Mouse (Mus musculus) lung, postnatal 0 days (tissue): ENCODE measurements around the gene Coro2b. TPM values are rescaled to one million over a fixed set of nuclear protein-coding genes. Genes with fewer than 3 reads are reported as not detected.

Source experiments
- ATAC-seq: fragments of 200-750 bp; cut with Nextera tagmentation; 2 replicates; pipeline ENCODE4 v1.8.0; 2017; ENCODE audit warnings: moderate library complexity
- DNase-seq: peaks from one replicate; pipeline ENCODE4 v3.0.0-alpha.2; 2016; ENCODE audit warnings: low spot score
- H3K27ac ChIP-seq: fragments of 300-500 bp; sonication (generic); 2 replicates; pipeline ENCODE4 v1.5.1; 2014; ENCODE audit warnings: antibody characterized with exemption, mild to moderate bottlenecking, low read length, mixed read lengths
- H3K27me3 ChIP-seq: fragments of 300-500 bp; sonication (generic); replicated peaks from 2 replicates; pipeline ENCODE4 v1.6.1; 2014; ENCODE audit warnings: low read length, mixed read lengths; ENCODE audit not compliant: insufficient read depth
- H3K36me3 ChIP-seq: fragments of 300-500 bp; sonication (generic); 2 replicates; pipeline ENCODE4 v1.6.1; 2014; ENCODE audit warnings: low read length, mixed read lengths; ENCODE audit not compliant: insufficient read depth
- H3K4me1 ChIP-seq: fragments of 300-500 bp; sonication (generic); 2 replicates; pipeline ENCODE4 v1.6.1; 2014; ENCODE audit warnings: antibody characterized with exemption, low read depth, low read length, mixed read lengths; ENCODE audit not compliant: insufficient read depth
- H3K4me2 ChIP-seq: fragments of 300-500 bp; sonication (generic); replicated peaks from 2 replicates; pipeline ENCODE4 v1.6.1; 2014; ENCODE audit warnings: low read depth, mild to moderate bottlenecking, low read length, moderate library complexity, mixed read lengths
- H3K4me3 ChIP-seq: fragments of 300-500 bp; sonication (generic); 2 replicates; pipeline ENCODE4 v1.5.1; 2014; ENCODE audit warnings: low read depth, low read length
- H3K9ac ChIP-seq: fragments of 300-500 bp; sonication (generic); replicated peaks from 2 replicates; pipeline ENCODE4 v1.6.1; 2014; ENCODE audit warnings: low read depth, mild to moderate bottlenecking
- H3K9me3 ChIP-seq: fragments of 300-500 bp; sonication (generic); 2 replicates; pipeline ENCODE4 v1.6.1; 2016; ENCODE audit warnings: low read length, mixed read lengths
- CTCF ChIP-seq: IDR thresholded peaks from 2 replicates; pipeline ENCODE4 v1.5.1; 2016; ENCODE audit warnings: antibody characterized with exemption, mild to moderate bottlenecking
- EP300 ChIP-seq: IDR thresholded peaks from 2 replicates; pipeline ENCODE4 v1.6.1; 2016; ENCODE audit warnings: antibody characterized with exemption, mild to moderate bottlenecking, control low read depth
- WGBS: fragments of 180-500 bp; shearing (Covaris S2); extraction: QIAGEN DNeasy Blood & Tissue Kit; methylation state at CpG from one replicate; pipeline ENCODE4 v1.1.7; 2014; 5-methylcytosine and 5-hydroxymethylcytosine counted together
- polyA plus RNA-seq: library from polyadenylated mRNA; unstranded; fragments of >200 nt; fragmentation: Nextera tagmentation; extraction: Ambion mirVana; gene quantifications from 2 replicates; pipeline ENCODE4 v1.2.1, GENCODE M21; 2015

Gene Coro2b
- polyA plus RNA-seq, 1 experiment from 2014 or later = 15.8 TPM

DNA sequence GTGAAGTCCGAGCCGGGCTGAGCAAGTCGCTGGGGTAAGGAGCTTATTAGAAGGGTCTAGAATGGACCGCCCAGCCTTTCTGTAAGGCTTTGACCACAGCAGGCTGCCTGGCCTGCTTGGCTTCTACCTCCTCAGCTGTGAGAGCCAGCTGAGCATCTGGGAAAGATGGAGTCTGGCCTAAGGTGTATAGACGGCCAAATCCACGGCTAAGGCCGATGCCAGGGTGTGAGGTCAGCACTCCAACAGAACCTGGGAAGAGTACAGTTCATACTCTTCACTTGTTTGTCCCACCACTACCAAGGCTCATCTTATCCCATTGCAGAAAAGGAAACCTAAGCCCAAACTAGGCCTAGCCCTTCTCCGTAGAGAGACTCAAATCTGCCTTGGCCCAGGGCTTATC, 1.3 kb downstream of the Coro2b start:
- H3K9ac ChIP-seq = no peak overlapping the region
- ATAC-seq (no peak), DNase-seq (no peak)
- no peak overlapping the region for H3K27ac ChIP-seq
- peak overlapping the region; percentile 82 for H3K4me2 ChIP-seq
- H3K4me1 ChIP-seq = peaks cover 17% of the 10 kb centered on the region
- H3K27me3 ChIP-seq = no peaks in the 10 kb centered on the region
- TF ChIP-seq EP300 = no peak
- TF ChIP-seq CTCF = no peak
- H3K36me3 ChIP-seq = no peaks in the 10 kb centered on the region
- no peaks in the 10 kb centered on the region for H3K9me3 ChIP-seq
- 66% methylated on average over 8 of the region's 8 CpGs for WGBS
- peak overlapping the region; percentile 64; the same call in 1 of the 2 replicates for H3K4me3 ChIP-seq

DNA sequence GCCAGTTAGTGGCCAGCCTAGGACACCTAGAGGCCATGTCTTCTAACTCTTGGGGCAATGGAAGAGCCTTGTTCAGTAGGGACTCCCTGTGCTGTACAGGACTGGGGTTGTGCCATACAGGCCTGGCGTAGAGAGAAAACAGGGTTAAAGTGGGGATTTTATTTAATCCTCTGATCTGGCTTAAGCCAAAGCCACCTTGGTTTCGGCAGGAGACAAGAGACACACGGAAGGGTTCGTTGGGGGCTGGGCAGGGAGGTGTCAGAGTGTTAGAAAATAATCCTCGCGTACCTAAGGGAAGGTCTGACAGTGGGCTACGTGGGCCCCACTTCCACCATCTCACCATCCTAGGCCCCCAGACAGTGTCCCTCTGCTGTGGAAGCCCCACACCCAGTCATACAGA, 2.2 kb downstream of the Coro2b start:
- ATAC-seq (no peak), DNase-seq (no peak)
- Histone ChIP-seq H3K27ac (no peak overlapping the region), H3K9ac (no peak overlapping the region), H3K4me2 (no peak overlapping the region), H3K4me3 (no peak overlapping the region), H3K4me1 (peaks cover 17% of the 10 kb centered on the region), H3K9me3 (no peaks in the 10 kb centered on the region), H3K27me3 (no peaks in the 10 kb centered on the region), H3K36me3 (no peaks in the 10 kb centered on the region)
- no peak for TF ChIP-seq EP300
- no peak for TF ChIP-seq CTCF
- WGBS = 92% methylated on average over 7 of the region's 7 CpGs

DNA sequence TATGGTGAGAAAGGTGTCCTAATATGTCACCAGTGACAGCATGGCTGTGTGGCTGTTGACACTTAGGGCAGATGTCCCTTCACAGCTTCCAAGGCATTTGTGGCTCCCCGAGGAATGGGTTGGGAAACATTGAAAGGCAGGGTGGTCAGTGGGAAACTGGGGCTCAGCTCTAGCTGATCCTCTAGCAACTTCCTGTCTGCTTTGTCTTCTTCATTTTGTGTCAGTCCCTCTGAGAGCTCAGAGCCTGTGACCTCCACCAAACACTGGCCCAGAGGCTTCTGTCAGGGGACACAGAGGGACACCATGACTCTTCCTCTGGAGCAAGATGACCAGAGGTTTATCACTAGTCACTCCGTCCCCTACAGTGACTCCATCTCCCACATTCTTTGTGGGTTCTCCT, 2.7 kb downstream of the Coro2b start:
- Histone ChIP-seq H3K4me1 (peaks cover 17% of the 10 kb centered on the region), H3K27me3 (no peaks in the 10 kb centered on the region), H3K4me2 (no peak overlapping the region), H3K9ac (no peak overlapping the region), H3K9me3 (no peaks in the 10 kb centered on the region), H3K27ac (no peak overlapping the region), H3K4me3 (no peak overlapping the region), H3K36me3 (no peaks in the 10 kb centered on the region)
- TF ChIP-seq EP300 (no peak), CTCF (no peak)
- no peak for DNase-seq
- ATAC-seq = no peak
- 75% methylated on average over 2 of the region's 2 CpGs for WGBS

DNA sequence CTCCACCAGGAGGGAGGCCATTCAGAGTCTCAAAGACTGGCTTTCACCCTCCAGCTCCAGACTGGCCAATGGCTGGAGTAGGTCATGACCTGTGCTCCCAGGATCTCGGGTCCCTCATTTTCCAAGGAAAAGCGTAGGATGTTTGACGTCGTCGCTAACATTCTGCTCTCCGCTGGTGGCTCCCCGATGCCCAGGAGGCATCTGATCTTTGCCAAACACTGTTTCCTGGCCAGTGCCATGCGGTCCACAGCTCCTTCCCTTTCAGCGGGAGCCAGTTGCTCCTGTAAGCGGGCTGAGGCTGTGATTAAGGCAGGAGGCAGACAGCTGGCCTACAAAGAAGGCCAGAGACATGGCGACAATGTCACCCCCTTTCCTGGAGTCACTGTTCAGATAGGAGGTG, 4.0 kb downstream of the Coro2b start:
- ATAC-seq (no peak), DNase-seq (no peak)
- TF ChIP-seq EP300 = no peak
- TF ChIP-seq CTCF = no peak
- Histone ChIP-seq H3K9ac (no peak overlapping the region), H3K4me3 (no peak overlapping the region), H3K4me2 (no peak overlapping the region), H3K27ac (peak overlapping the region; percentile 66), H3K9me3 (no peaks in the 10 kb centered on the region), H3K27me3 (no peaks in the 10 kb centered on the region), H3K4me1 (peaks cover 16% of the 10 kb centered on the region), H3K36me3 (no peaks in the 10 kb centered on the region)
- 57% methylated on average over 11 of the region's 11 CpGs for WGBS

DNA sequence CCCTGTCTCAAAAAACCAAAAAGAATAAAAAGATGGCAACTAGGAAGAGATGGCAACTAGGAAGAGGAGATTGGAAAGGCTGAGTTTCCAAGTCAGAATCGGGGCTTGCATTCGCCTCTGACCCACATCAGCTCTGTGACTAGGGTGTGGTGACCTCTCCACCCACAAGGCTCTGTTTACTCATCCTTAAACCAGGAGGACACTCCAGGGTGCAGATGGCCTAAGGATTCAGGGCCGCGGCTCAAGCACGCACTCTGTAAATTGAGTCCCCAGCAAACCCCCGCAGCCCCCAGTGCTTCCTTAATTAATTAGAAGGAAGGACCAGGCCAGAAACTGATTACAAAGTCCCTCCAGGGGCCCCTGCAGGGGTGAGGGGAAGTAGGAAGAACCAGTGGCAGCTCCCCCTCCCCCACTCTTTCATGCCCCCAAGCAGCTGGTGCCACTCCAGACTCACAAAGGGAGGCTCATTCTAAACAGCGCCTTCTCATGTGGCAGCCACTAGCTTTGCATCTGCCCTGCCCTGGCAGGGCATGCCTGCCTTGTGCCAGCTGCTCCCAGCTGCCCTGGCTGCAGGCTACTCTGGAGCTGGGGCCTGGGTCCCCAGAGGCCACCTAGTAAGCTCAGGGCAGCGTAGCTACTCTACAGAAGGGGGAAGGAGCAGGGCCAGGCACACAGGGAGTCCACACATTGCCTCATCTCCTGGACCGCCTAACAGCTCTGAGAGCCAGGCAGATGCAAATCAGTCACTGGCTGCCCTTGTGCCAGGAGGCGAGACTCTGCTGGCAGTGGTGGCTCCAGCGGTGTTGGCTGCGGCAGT, 5.2 kb downstream of the Coro2b start:
- DNase-seq (peak; percentile 70), ATAC-seq (peak; percentile 49)
- H3K4me3 ChIP-seq = no peak overlapping the region
- peaks cover 11% of the 10 kb centered on the region for H3K4me1 ChIP-seq
- TF ChIP-seq CTCF = no peak; the same call in 1 of the 2 replicates
- TF ChIP-seq EP300 = no peak
- H3K9ac ChIP-seq = no peak overlapping the region
- 19% methylated on average over 12 of the region's 12 CpGs for WGBS
- H3K9me3 ChIP-seq = no peaks in the 10 kb centered on the region
- 0 out of 2 replicates have a peak overlapping the region, but pooled peaks have one; percentile 17 for H3K4me2 ChIP-seq
- no peaks in the 10 kb centered on the region for H3K27me3 ChIP-seq
- no peaks in the 10 kb centered on the region for H3K36me3 ChIP-seq
- peak overlapping the region; percentile 66 for H3K27ac ChIP-seq

DNA sequence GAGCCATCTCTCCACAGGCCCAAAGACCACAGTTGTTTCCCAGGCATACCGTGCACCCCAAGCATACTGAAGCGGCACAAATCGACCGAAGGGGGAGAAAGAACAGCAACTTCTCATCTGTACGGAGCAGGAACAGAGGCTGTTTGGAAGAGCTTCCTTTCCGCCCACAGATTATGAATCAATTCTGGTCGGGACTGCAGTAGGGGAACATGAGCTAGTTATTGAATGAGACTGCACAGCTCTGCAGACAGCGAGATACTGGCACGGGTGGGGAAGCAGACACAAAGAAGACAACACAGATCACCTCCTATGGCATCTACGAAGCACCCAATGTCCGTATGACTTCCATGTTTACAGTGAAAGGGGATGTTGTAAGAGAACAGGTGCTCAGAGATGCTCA, 8.3 kb downstream of the Coro2b start:
- ATAC-seq = no peak
- H3K4me3 ChIP-seq = no peak overlapping the region
- H3K27ac ChIP-seq = no peak overlapping the region
- no peak overlapping the region for H3K4me2 ChIP-seq
- TF ChIP-seq EP300 (no peak), CTCF (no peak)
- no peaks in the 10 kb centered on the region for H3K9me3 ChIP-seq
- DNase-seq = no peak
- no peak overlapping the region for H3K9ac ChIP-seq
- no peaks in the 10 kb centered on the region for H3K36me3 ChIP-seq
- no peaks in the 10 kb centered on the region for H3K27me3 ChIP-seq
- peaks cover 11% of the 10 kb centered on the region for H3K4me1 ChIP-seq
- 75% methylated on average over 11 of the region's 11 CpGs for WGBS
